Mouse (Mus musculus): ENCODE measurements at regions not wholly inside any gene's neighbourhood (a gene's known extent, or its start where the extent isn't known, plus 50 kb on each side); places are given as distances from the start of the nearest gene placed in this dataset.

- DNase-seq (ENCODE audit: low read depth, low spot score): no peak
Observed at GRCm38 (mm10) chr10:101117158-101117557, 526.9 kb downstream of the 1700017N19Rik start.

GRCm38 (mm10) chr10:101120209-101120608 is 529.9 kb downstream of the 1700017N19Rik start:
- peak; percentile 13 for DNase-seq (ENCODE audit: low read depth, low spot score)

DNA sequence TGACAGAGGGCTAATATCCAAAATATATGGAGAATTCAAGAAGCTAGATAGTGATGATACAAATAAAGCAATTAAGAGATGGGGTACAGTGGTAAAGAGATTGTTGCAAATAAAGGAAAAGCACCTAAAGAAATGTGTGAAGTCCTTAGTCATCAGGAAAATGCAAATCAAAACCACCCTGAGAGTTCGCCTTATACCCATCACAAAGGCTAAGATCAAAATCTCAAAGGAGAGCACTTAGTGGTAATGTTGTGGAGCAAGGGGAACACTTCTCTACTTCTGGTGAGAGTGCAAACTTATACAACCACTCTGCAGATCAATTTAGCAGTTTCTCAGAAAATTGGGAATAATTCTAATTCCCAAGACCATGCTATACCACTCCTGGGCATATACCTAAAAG is 514.2 kb upstream of the Mgat4c start:
- DNase-seq (ENCODE audit: low read depth, low spot score): no peak

DNA sequence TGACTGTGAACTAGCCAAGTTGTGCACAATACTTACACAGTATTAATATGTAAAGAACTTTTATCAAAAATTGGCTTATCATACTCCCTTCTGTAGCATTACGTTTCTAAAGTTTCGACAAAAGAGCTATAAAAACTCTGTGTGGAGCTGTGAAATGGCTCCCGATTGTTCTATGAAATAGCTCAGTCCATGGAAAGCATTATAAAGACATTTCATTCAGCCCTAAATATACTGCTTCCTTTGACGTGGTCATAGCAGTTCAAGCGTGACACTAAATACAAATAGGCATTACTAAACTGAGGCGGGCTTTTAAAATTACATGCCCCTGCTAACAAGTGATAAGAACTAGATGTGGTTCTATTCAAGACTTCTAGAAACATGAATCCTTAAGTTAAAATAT is 509.5 kb upstream of the Mgat4c start:
- DNase-seq (ENCODE audit: low read depth, low spot score): no peak

DNA sequence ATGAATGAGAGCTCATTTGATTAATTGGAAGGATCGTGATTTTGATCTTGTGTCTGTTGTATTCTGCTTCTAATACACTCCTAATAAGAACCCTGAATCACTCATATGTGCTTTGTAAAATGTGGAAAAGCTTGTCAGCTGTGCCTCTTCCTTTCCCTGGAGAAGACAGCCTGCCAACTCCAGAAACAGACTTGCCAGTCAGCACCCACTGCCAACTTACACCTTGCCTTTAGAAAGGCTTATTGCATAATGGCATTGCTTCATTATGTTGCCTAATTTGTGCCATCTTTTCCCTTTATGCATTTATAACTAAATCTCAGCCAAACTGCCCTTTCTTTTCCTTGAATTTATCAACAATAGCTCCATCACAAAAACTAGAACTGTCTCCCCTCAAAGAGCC is 492.1 kb upstream of the Mgat4c start:
- no peak for DNase-seq (ENCODE audit: low read depth, low spot score)
